Mouse (Mus musculus): ENCODE results near the gene Nostrin. TPM values are rescaled to one million over a fixed set of nuclear protein-coding genes. Genes with fewer than 3 reads are reported as not detected.
A peak's percentile ranks its signal among the peaks of the same experiment; 100 is the strongest.

Nostrin gene
- polyA plus RNA-seq, 1 experiment: not detected

DNA sequence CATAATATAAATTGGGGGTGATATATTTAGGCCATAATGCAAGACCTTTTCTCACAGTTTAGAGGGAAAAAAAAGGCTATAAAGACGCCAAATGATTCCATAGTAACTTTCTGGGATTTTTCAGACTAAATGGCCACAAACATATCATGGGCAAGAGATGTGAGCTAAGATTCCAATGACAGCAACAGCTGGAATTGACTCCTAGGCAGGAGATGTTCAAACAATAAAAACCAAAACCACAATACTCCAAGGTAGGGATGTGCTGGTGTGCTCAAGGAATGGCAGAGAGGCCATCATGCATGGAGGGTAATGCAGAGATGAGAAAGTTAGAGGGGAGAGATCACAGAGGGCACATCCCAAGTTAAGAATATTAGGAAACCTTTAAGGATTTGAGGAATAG, 16.6 kb upstream of the Nostrin start:
- no peak overlapping the region for H3K4me3 ChIP-seq (replicated peaks; ENCODE audit: control insufficient read depth, low read depth, low read length)
- H3K4me1 ChIP-seq (ENCODE audit: control insufficient read depth, insufficient read depth, low read length): no peaks in the 10 kb centered on the region; the same call in 1 of the 2 replicates
- TF ChIP-seq CTCF (IDR thresholded peaks at IDR 0.05; ENCODE audit: control insufficient read depth, insufficient read depth, low read length) (no peak), POLR2A (IDR thresholded peaks at IDR 0.05; ENCODE audit: borderline replicate concordance, control insufficient read depth, low read depth, low read length) (no peak)
- no peak overlapping the region for H3K27ac ChIP-seq (ENCODE audit: control insufficient read depth, insufficient read depth, low read depth, low read length, poor library complexity)
- WGBS: 75% methylated on average over 1 of the region's 1 CpGs

DNA sequence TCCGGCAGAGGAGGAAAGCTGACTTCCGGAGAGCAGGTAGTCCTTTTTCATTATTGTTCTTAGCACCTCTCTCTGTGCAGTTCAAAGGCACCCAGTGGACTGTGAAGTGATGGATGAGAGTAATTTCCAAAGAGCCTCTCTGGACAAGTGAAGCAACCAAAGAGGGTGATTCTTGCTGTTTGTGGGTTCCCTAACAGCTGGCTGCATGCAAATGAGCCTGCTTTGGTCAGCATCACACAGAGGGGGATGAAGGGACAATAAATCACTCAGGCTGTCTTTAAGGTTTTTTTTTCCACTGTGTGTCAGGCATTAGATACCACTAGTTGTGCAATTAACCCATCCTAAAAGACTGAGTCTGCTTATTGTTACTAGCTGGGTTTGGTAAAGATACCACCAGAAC, 15.9 kb upstream of the Nostrin start:
- Histone ChIP-seq H3K4me3 (replicated peaks; ENCODE audit: control insufficient read depth, low read depth, low read length) (no peak overlapping the region), H3K4me1 (ENCODE audit: control insufficient read depth, insufficient read depth, low read length) (no peaks in the 10 kb centered on the region; the same call in 1 of the 2 replicates), H3K27ac (ENCODE audit: control insufficient read depth, insufficient read depth, low read depth, low read length, poor library complexity) (no peak overlapping the region)
- TF ChIP-seq POLR2A (IDR thresholded peaks at IDR 0.05; ENCODE audit: borderline replicate concordance, control insufficient read depth, low read depth, low read length): no peak
- no peak for TF ChIP-seq CTCF (IDR thresholded peaks at IDR 0.05; ENCODE audit: control insufficient read depth, insufficient read depth, low read length)
- 69% methylated on average over 2 of the region's 2 CpGs for WGBS

DNA sequence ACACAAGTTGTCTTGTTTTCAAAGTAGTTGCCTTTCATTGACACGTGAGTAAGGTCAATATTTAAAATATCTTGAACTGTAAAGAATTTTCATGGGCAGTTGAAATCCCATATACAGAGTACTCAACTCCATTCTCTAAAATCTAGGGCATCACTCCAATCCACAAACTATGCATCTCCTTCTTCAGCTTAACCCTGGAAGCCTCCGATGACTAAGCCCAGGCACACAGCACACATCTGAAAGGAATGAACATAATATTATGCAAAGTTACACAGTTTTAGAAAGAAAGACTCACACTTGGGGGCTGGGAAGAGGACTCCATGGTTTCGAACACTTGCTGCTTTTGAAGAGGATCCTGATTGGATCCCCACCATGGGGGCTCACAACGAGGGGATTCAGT, 13.9 kb upstream of the Nostrin start:
- WGBS: 75% methylated on average over 4 of the region's 4 CpGs
- Histone ChIP-seq H3K4me3 (replicated peaks; ENCODE audit: control insufficient read depth, low read depth, low read length) (no peak overlapping the region), H3K27ac (ENCODE audit: control insufficient read depth, insufficient read depth, low read depth, low read length, poor library complexity) (no peak overlapping the region), H3K4me1 (ENCODE audit: control insufficient read depth, insufficient read depth, low read length) (no peaks in the 10 kb centered on the region; the same call in 1 of the 2 replicates)
- no peak for TF ChIP-seq CTCF (IDR thresholded peaks at IDR 0.05; ENCODE audit: control insufficient read depth, insufficient read depth, low read length)
- TF ChIP-seq POLR2A (IDR thresholded peaks at IDR 0.05; ENCODE audit: borderline replicate concordance, control insufficient read depth, low read depth, low read length): no peak

DNA sequence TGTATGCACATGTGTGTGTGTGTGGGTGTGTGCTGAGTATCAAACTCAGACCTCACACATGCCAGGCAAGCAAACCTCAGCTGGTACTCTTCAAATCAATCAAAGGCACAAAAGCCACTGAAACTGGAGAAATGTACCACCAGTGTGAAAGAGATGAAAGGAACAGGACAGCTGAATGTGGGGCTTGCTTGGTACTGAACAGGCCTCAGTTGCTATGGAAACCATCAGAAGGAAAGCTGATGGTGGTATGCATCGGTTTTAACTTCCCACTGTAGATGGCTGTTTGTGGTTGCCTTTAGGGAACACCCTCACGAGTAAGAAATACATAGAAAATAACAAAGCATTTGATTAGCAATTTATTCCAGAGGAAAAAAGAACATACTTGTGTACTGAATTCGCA, 10.2 kb upstream of the Nostrin start:
- Histone ChIP-seq H3K4me1 (ENCODE audit: control insufficient read depth, insufficient read depth, low read length) (peaks cover 5% of the 10 kb centered on the region), H3K27ac (ENCODE audit: control insufficient read depth, insufficient read depth, low read depth, low read length, poor library complexity) (no peak overlapping the region), H3K4me3 (replicated peaks; ENCODE audit: control insufficient read depth, low read depth, low read length) (no peak overlapping the region)
- TF ChIP-seq CTCF (IDR thresholded peaks at IDR 0.05; ENCODE audit: control insufficient read depth, insufficient read depth, low read length) (no peak), POLR2A (IDR thresholded peaks at IDR 0.05; ENCODE audit: borderline replicate concordance, control insufficient read depth, low read depth, low read length) (no peak)
- 30% methylated on average over 3 of the region's 3 CpGs for WGBS

DNA sequence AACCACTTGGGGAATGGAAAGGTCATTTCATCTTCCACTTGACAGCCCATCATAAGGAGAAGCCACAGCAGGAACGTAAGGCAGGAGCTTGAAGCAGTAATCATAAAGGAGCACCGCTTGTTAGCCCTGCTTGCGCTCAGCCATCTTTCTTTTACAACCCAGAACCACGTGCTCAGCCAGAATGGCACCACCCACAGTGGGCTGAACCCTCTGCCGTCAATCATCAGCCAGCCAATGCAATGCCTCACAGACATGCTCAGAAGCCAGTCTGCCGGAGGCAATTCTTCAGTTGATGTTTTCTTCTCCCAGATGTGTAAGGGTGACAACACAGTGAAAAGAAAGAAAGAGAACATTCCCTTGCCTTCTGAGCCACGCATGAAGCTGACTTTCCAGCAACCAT, 7.3 kb upstream of the Nostrin start:
- H3K4me1 ChIP-seq (ENCODE audit: control insufficient read depth, insufficient read depth, low read length): peaks cover 5% of the 10 kb centered on the region
- WGBS: 62% methylated on average over 7 of the region's 7 CpGs

DNA sequence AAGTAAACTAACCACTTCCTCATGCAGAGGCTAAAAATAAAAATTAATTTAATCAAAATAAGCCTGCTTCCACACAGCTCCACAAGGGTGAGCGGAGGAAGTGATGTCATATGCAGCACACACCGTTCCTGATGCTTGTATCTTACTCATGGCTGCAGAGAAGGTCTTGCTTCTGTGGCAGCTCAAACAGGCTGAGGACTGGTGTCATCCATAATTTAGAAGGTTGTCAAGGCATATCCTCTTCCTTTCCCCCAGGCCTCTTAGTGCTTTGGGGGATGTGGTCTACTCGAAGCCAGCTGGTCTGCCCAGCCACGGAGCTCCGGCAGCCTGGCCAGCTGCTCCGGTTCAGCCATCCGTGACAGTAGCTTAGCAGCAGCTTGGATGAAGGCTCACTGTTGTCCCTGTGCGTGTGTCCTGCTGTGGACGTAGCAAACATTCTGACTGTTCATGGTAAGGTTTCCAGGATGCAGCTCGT, 6.6 kb upstream of the Nostrin start:
- H3K4me1 ChIP-seq (ENCODE audit: control insufficient read depth, insufficient read depth, low read length): peaks cover 5% of the 10 kb centered on the region
- 10% methylated on average over 10 of the region's 10 CpGs for WGBS
- H3K4me3 ChIP-seq (replicated peaks; ENCODE audit: control insufficient read depth, low read depth, low read length): peak overlapping the region; percentile 42
- TF ChIP-seq CTCF (IDR thresholded peaks at IDR 0.05; ENCODE audit: control insufficient read depth, insufficient read depth, low read length) (no peak), POLR2A (IDR thresholded peaks at IDR 0.05; ENCODE audit: borderline replicate concordance, control insufficient read depth, low read depth, low read length) (no peak)
- H3K27ac ChIP-seq (ENCODE audit: control insufficient read depth, insufficient read depth, low read depth, low read length, poor library complexity): no peak overlapping the region

More for the DNA sequence above, 7.3 kb upstream of the Nostrin start:
- Histone ChIP-seq H3K27ac (ENCODE audit: control insufficient read depth, insufficient read depth, low read depth, low read length, poor library complexity) (no peak overlapping the region), H3K4me3 (replicated peaks; ENCODE audit: control insufficient read depth, low read depth, low read length) (no peak overlapping the region)
- TF ChIP-seq CTCF (IDR thresholded peaks at IDR 0.05; ENCODE audit: control insufficient read depth, insufficient read depth, low read length): no peak

DNA sequence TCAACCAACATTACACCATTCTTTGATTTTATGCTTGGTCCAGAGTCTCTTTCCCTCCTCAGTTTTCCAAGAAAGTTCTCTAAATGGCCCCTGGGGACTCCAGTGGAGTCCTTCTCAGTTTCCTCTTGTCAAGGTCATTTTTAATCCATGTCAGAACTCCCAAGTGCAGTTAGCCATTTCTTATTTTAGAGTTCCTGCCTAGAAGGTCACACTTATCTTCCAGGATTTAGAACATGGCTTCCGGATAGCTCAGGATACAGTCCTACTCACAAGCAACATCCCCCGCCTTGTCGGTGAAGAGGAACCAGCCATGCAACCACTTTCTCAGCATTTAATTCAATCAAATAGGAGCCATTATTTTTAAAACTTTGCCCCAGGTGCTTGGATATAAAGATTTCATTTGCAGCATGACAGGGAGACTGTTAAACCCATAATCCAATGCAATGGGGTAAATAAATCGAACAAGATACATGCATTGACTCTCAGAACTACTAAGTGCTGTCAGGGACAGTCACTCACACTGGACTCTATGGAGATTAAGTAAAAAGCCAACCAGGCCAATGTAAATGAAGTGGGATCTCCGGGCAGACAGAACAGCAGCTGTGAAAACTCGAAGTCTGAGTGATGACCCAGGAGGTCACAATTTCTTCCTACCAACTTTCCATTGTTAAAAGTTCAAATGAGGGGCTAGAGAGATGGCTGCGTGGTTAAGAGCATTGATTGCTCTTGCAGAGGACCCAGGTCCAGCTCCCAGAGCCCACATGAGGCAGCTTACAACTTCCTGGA, 6.0 kb upstream of the Nostrin start:
- no peak for TF ChIP-seq POLR2A (IDR thresholded peaks at IDR 0.05; ENCODE audit: borderline replicate concordance, control insufficient read depth, low read depth, low read length)
- TF ChIP-seq CTCF (IDR thresholded peaks at IDR 0.05; ENCODE audit: control insufficient read depth, insufficient read depth, low read length): no peak
- H3K4me1 ChIP-seq (ENCODE audit: control insufficient read depth, insufficient read depth, low read length): peaks cover 5% of the 10 kb centered on the region
- no peak overlapping the region for H3K4me3 ChIP-seq (replicated peaks; ENCODE audit: control insufficient read depth, low read depth, low read length)
- WGBS: 65% methylated on average over 7 of the region's 7 CpGs
- H3K27ac ChIP-seq (ENCODE audit: control insufficient read depth, insufficient read depth, low read depth, low read length, poor library complexity): no peak overlapping the region

DNA sequence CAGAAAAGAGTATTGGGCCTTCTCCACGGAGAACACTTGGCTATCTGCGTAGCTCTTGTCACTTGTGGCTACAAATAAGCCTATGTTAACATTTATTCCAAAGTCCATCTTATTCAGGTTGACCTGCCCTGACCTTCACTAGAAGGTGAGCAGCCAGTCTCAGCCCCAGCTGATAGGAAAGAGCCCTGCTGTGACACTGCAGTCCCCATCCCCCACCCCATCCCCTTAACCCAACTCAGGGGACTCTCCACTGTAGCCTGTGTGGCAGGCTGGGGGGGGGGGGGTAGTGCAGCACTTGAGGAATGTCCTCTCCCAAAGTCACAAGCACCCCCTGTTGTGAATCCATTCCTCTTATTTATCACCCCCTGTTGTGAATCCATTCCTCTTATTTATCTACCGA, 3.6 kb upstream of the Nostrin start:
- Histone ChIP-seq H3K4me1 (ENCODE audit: control insufficient read depth, insufficient read depth, low read length) (peaks cover 5% of the 10 kb centered on the region), H3K27ac (ENCODE audit: control insufficient read depth, insufficient read depth, low read depth, low read length, poor library complexity) (no peak overlapping the region), H3K4me3 (replicated peaks; ENCODE audit: control insufficient read depth, low read depth, low read length) (no peak overlapping the region)
- TF ChIP-seq CTCF (IDR thresholded peaks at IDR 0.05; ENCODE audit: control insufficient read depth, insufficient read depth, low read length) (no peak), POLR2A (IDR thresholded peaks at IDR 0.05; ENCODE audit: borderline replicate concordance, control insufficient read depth, low read depth, low read length) (no peak)
- WGBS: 89% methylated on average over 3 of the region's 3 CpGs
